8 mouse cellular contexts compared by ENCODE assay signal in genomic region chr2:84734919-84735318, GRCm38 (mm10). TPM values are rescaled to one million over a fixed set of nuclear protein-coding genes. Genes with fewer than 3 reads are reported as not detected.
DNase-seq lines count a peak whose midpoint lies in the region; ATAC-seq and TF ChIP-seq lines count a peak whose summit lies in the region.

No protein-coding gene starts in this region.

- H3K9ac ChIP-seq in forebrain, postnatal 0 days, result peak overlapping the region; percentile 65
- peak overlapping the region; percentile 77 for H3K9ac ChIP-seq in liver, embryonic 15.5 days

- intact Hi-C loops in gastrocnemius, adult 2 months (cut with DNase I), result no loop called here

- peaks cover 8% of the 10 kb centered on the region for H3K36me3 ChIP-seq in E14TG2a.4 (ENCODE audit: insufficient read depth, low read length)
- H3K36me3 ChIP-seq in forebrain, postnatal 0 days (ENCODE audit: insufficient read depth), result no peaks in the 10 kb centered on the region
- H3K36me3 ChIP-seq in liver, embryonic 15.5 days (replicated peaks), result peaks cover 41% of the 10 kb centered on the region

- H3K4me1 ChIP-seq in E14TG2a.4 (replicated peaks; ENCODE audit: low read depth, low read length), result peaks cover 68% of the 10 kb centered on the region
- H3K4me1 ChIP-seq in forebrain, postnatal 0 days (ENCODE audit: insufficient read depth), result peaks cover 34% of the 10 kb centered on the region
- H3K4me1 ChIP-seq in liver, embryonic 15.5 days (replicated peaks), result peaks cover 98% of the 10 kb centered on the region

- H3K9me3 ChIP-seq in E14TG2a.4 (ENCODE audit: low read length), result no peaks in the 10 kb centered on the region
- H3K9me3 ChIP-seq in forebrain, postnatal 0 days (ENCODE audit: low read length), result no peaks in the 10 kb centered on the region
- H3K9me3 ChIP-seq in liver, embryonic 15.5 days (replicated peaks), result no peaks in the 10 kb centered on the region

- peak overlapping the region; percentile 56 for H3K4me3 ChIP-seq in gastrocnemius, adult 2 months
- peak overlapping the region; percentile 69 for H3K4me3 ChIP-seq in E14TG2a.4 (replicated peaks; ENCODE audit: low read length)
- peak overlapping the region; percentile 50 for H3K4me3 ChIP-seq in forebrain, postnatal 0 days (ENCODE audit: low read depth, low read length)
- peak overlapping the region; percentile 66 for H3K4me3 ChIP-seq in liver, embryonic 15.5 days (replicated peaks)

- peaks cover 56% of the 10 kb centered on the region for H3K27me3 ChIP-seq in E14TG2a.4 (ENCODE audit: insufficient read depth, low read length)
- no peaks in the 10 kb centered on the region for H3K27me3 ChIP-seq in forebrain, postnatal 0 days (ENCODE audit: insufficient read depth, low read length)
- peaks cover 26% of the 10 kb centered on the region for H3K27me3 ChIP-seq in liver, embryonic 15.5 days

- TF ChIP-seq CTCF in gastrocnemius, adult 2 months (IDR thresholded peaks at IDR 0.05), result no peak
- no peak for TF ChIP-seq CTCF in E14TG2a.4 (conservative IDR thresholded peaks at IDR 0.05; ENCODE audit: low read length)
- no peak for TF ChIP-seq CTCF in forebrain, postnatal 0 days (IDR thresholded peaks at IDR 0.05; ENCODE audit: low read depth)

- H3K4me2 ChIP-seq in forebrain, postnatal 0 days (ENCODE audit: low read depth), result peak overlapping the region; percentile 78
- H3K4me2 ChIP-seq in liver, embryonic 15.5 days, result peak overlapping the region; percentile 82

- H3K27ac ChIP-seq in gastrocnemius, adult 2 months, result no peak overlapping the region
- H3K27ac ChIP-seq in forebrain, postnatal 0 days (ENCODE audit: low read depth, low read length), result peak overlapping the region; percentile 62; the same call in 1 of the 2 replicates
- peak overlapping the region; percentile 98 for H3K27ac ChIP-seq in liver, embryonic 15.5 days (replicated peaks)

- ATAC-seq in forebrain, postnatal 0 days, result no peak
- ATAC-seq in liver, embryonic 15.5 days (ENCODE audit: insufficient read depth), result peak; percentile 35

- no peak for DNase-seq in gastrocnemius, adult 2 months
- DNase-seq in gastrocnemius, postnatal 25 days, result no peak
- DNase-seq in forebrain, postnatal 0 days, result no peak
- no peak for DNase-seq in adrenal gland, adult 18-20 months (ENCODE audit: low spot score in 2 of 2)
- DNase-seq in right cerebral cortex, postnatal 14 days, result no peak
- no peak for DNase-seq in layer of hippocampus, adult 8-10 months (ENCODE audit: low spot score in 2 of 2)

- 3% methylated on average over 2 of the region's 2 CpGs for WGBS in forebrain, postnatal 0 days
- 2% methylated on average over 2 of the region's 2 CpGs for WGBS in liver, embryonic 15.5 days (ENCODE audit: insufficient replicate concordance)

RNA-seq across cellular contexts. Expression of gene Ypel4, which starts 1.1 kb away (rescaled TPM):
- total RNA-seq in gastrocnemius, adult 2 months (2021), result under 1 TPM; 0.33 to 0.86 TPM
- total RNA-seq in gastrocnemius, postnatal 25 days (2021), result under 1 TPM; 0.49 to 0.51 TPM
- total RNA-seq in forebrain, postnatal 0 days (2014; rRNA removed), result 14.8 and 15.0 TPM in 2 replicates
- 7.4 and 9.3 TPM in 2 replicates for polyA plus RNA-seq in forebrain, postnatal 0 days (2015; fragmentation: Nextera tagmentation; extraction: Ambion mirVana)
- 66.9 and 75.7 TPM in 2 replicates for polyA plus RNA-seq in liver, embryonic 15.5 days (2015; fragmentation: Nextera tagmentation; extraction: Ambion mirVana)
- 1 to 10 TPM; 4.8 to 5.1 TPM for total RNA-seq in adrenal gland, adult 18-20 months (2021)
- 100 to 1,000 TPM in 1 of 4 experiments, 10 to 100 TPM in 3; 68.7 to 105 (median 85.1) TPM for total RNA-seq in layer of hippocampus, adult 8-10 months (2022)

RNA-seq across cellular contexts. Expression of gene Clp1, which starts 7.8 kb away (rescaled TPM):
- total RNA-seq in gastrocnemius, adult 2 months (2021), result 1 to 10 TPM; 4.2 to 5.2 TPM
- total RNA-seq in gastrocnemius, postnatal 25 days (2021), result 1 to 10 TPM; 3.2 to 3.5 TPM
- total RNA-seq in forebrain, postnatal 0 days (2014; rRNA removed), result 13.2 and 18.7 TPM in 2 replicates
- 15.6 and 15.8 TPM in 2 replicates for polyA plus RNA-seq in forebrain, postnatal 0 days (2015; fragmentation: Nextera tagmentation; extraction: Ambion mirVana)
- 53.9 and 59.7 TPM in 2 replicates for polyA plus RNA-seq in liver, embryonic 15.5 days (2015; fragmentation: Nextera tagmentation; extraction: Ambion mirVana)
- total RNA-seq in adrenal gland, adult 18-20 months (2021), result 10 to 100 TPM; 13.4 to 15.3 TPM
- total RNA-seq in layer of hippocampus, adult 8-10 months (2022), result 10 to 100 TPM in 1 of 4 experiments, 1 to 10 TPM in 3; 7.4 to 10.4 (median 8.5) TPM

RNA-seq across cellular contexts. Expression of gene Gm19426, which starts 8.5 kb away (rescaled TPM):
- total RNA-seq in gastrocnemius, adult 2 months (2021), result not detected
- total RNA-seq in gastrocnemius, postnatal 25 days (2021), result under 1 TPM; 0.54 to 0.95 TPM
- 2.2 and 3.0 TPM in 2 replicates for total RNA-seq in forebrain, postnatal 0 days (2014; rRNA removed)
- polyA plus RNA-seq in forebrain, postnatal 0 days (2015; fragmentation: Nextera tagmentation; extraction: Ambion mirVana), result 2.2 and 2.6 TPM in 2 replicates
- 1.4 and 1.5 TPM in 2 replicates for polyA plus RNA-seq in liver, embryonic 15.5 days (2015; fragmentation: Nextera tagmentation; extraction: Ambion mirVana)
- total RNA-seq in adrenal gland, adult 18-20 months (2021), result 1 to 10 TPM; 1.5 to 1.8 TPM
- total RNA-seq in layer of hippocampus, adult 8-10 months (2022), result 1 to 10 TPM; 1.9 to 4.2 (median 2.5) TPM

RNA-seq across cellular contexts. Expression of gene Zdhhc5, which starts 19.9 kb away (rescaled TPM):
- total RNA-seq in gastrocnemius, adult 2 months (2021), result 10 to 100 TPM; 71.9 to 75.1 TPM
- total RNA-seq in gastrocnemius, postnatal 25 days (2021), result 10 to 100 TPM; 56.6 TPM
- 22.9 and 27.5 TPM in 2 replicates for total RNA-seq in forebrain, postnatal 0 days (2014; rRNA removed)
- 13.1 TPM in 2 replicates for polyA plus RNA-seq in forebrain, postnatal 0 days (2015; fragmentation: Nextera tagmentation; extraction: Ambion mirVana)
- polyA plus RNA-seq in liver, embryonic 15.5 days (2015; fragmentation: Nextera tagmentation; extraction: Ambion mirVana), result 17.3 and 18.4 TPM in 2 replicates
- 10 to 100 TPM; 62.0 to 70.2 TPM for total RNA-seq in adrenal gland, adult 18-20 months (2021)
- 10 to 100 TPM; 34.5 to 41.7 (median 36.3) TPM for total RNA-seq in layer of hippocampus, adult 8-10 months (2022)

RNA-seq across cellular contexts. Expression of gene Serping1, which starts 40.3 kb away (rescaled TPM):
- 10 to 100 TPM; 52.3 to 82.6 TPM for total RNA-seq in gastrocnemius, adult 2 months (2021)
- total RNA-seq in gastrocnemius, postnatal 25 days (2021), result 10 to 100 TPM; 46.7 to 59.3 TPM
- 9.1 and 19.2 TPM in 2 replicates for total RNA-seq in forebrain, postnatal 0 days (2014; rRNA removed)
- 23.1 and 24.8 TPM in 2 replicates for polyA plus RNA-seq in forebrain, postnatal 0 days (2015; fragmentation: Nextera tagmentation; extraction: Ambion mirVana)
- 84.2 and 102 TPM in 2 replicates for polyA plus RNA-seq in liver, embryonic 15.5 days (2015; fragmentation: Nextera tagmentation; extraction: Ambion mirVana)
- 100 to 1,000 TPM in 1 of 2 experiments, 10 to 100 TPM in 1; 78.6 to 115 TPM for total RNA-seq in adrenal gland, adult 18-20 months (2021)
- total RNA-seq in layer of hippocampus, adult 8-10 months (2022), result 10 to 100 TPM in 2 of 4 experiments, 1 to 10 TPM in 2; 6.2 to 16.4 (median 10.8) TPM
